Mouse (Mus musculus) heart, embryonic 13.5 days (tissue): ENCODE results near the gene Syne3. TPM values are rescaled to one million over a fixed set of nuclear protein-coding genes. Genes with fewer than 3 reads are reported as not detected.

ENCODE experiments used
- ATAC-seq: fragments of 200-750 bp; cut with Nextera tagmentation; 2 replicates; pipeline ENCODE4 v1.8.0; 2017; ENCODE audit warnings: moderate TSS enrichment; ENCODE audit not compliant: insufficient number of reproducible peaks, low FRiP score, low TSS enrichment; ENCODE audit errors: extremely low read depth
- H3K27ac ChIP-seq: fragments of 300-500 bp; sonication (generic); replicated peaks from 2 replicates; pipeline ENCODE4 v1.5.1; 2015; ENCODE audit warnings: moderate library complexity, mild to moderate bottlenecking, inconsistent platforms
- H3K27me3 ChIP-seq: fragments of 300-500 bp; sonication (generic); replicated peaks from 2 replicates; pipeline ENCODE4 v1.6.1; 2015; ENCODE audit warnings: mild to moderate bottlenecking, inconsistent platforms
- H3K36me3 ChIP-seq: fragments of 300-500 bp; sonication (generic); 2 replicates; pipeline ENCODE4 v1.6.1; 2015; ENCODE audit warnings: mild to moderate bottlenecking, inconsistent platforms
- H3K4me1 ChIP-seq: fragments of 300-500 bp; sonication (generic); 2 replicates; pipeline ENCODE4 v1.6.1; 2015; ENCODE audit warnings: inconsistent platforms
- H3K4me2 ChIP-seq: fragments of 300-500 bp; sonication (generic); 2 replicates; pipeline ENCODE4 v1.6.1; 2015; ENCODE audit warnings: inconsistent platforms, mild to moderate bottlenecking, moderate library complexity
- H3K4me3 ChIP-seq: fragments of 300-500 bp; sonication (generic); 2 replicates; pipeline ENCODE4 v1.5.1; 2015; ENCODE audit warnings: moderate library complexity, mild to moderate bottlenecking, inconsistent platforms
- H3K9ac ChIP-seq: fragments of 300-500 bp; sonication (generic); 2 replicates; pipeline ENCODE4 v1.6.1; 2015; ENCODE audit warnings: inconsistent platforms, mild to moderate bottlenecking, moderate library complexity
- H3K9me3 ChIP-seq: fragments of 300-500 bp; sonication (generic); 2 replicates; pipeline ENCODE4 v1.6.1; 2016; ENCODE audit warnings: inconsistent platforms
- whole genome bisulfite sequencing: fragments of 180-500 bp; shearing (Covaris S2); methylation state at CpG from one replicate; pipeline ENCODE4 v1.1.7; 2015; ENCODE audit warnings: mixed read lengths; 5-methylcytosine and 5-hydroxymethylcytosine counted together
- polyA plus RNA-seq: library from polyadenylated mRNA; unstranded; fragments of >200 nt; fragmentation: Nextera tagmentation; extraction: Ambion mirVana; gene quantifications from 2 replicates; pipeline ENCODE4 v1.2.1, GENCODE M21; 2015

The Syne3 gene
- polyA plus RNA-seq, 1 experiment from 2014 or later: 0.36 TPM

DNA sequence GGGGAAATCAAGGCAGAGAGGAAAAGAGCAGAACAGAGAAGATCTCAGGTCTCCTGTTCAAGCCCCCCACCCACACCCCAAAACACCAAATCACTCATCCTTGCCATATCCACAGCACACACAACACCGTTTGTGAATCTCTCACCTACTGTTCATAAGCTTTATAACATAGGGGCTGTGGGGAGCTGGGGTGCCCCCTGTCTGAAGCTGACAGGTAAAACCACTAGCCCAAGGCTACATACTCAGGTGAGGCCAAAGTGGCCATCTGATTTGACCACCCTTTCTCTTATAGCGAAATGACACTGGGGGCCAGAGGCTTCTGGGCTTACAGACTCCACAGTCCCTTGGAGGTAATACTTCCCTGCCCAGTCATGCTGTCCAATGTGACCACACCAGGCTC lies 1.5 kb downstream of the Syne3 start:
- H3K9ac ChIP-seq: peak overlapping the region; percentile 81
- 45% methylated on average over 2 of the region's 2 CpGs for WGBS
- no peak for ATAC-seq
- no peak overlapping the region for H3K27ac ChIP-seq
- peaks cover 22% of the 10 kb centered on the region for H3K4me1 ChIP-seq
- H3K36me3 ChIP-seq: no peaks in the 10 kb centered on the region
- peak overlapping the region; percentile 74 for H3K4me3 ChIP-seq
- no peaks in the 10 kb centered on the region for H3K9me3 ChIP-seq
- peak overlapping the region; percentile 94 for H3K4me2 ChIP-seq
- peaks cover 73% of the 10 kb centered on the region for H3K27me3 ChIP-seq

DNA sequence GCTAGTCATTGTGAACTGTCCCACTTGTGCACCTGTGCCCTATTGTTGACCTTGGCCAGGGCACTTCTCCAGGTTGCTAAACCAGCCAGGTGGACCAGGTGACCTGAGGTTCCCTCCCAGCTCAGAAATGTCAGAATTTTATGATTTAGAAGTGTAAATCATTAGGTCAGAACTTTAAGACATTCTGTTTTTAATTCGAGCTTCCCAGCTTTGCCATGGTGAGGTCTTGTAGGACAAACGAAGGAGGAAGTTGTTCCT lies 4.0 kb downstream of the Syne3 start:
- Histone ChIP-seq H3K4me1 (peaks cover 27% of the 10 kb centered on the region), H3K27ac (no peak overlapping the region), H3K4me2 (no peak overlapping the region), H3K9me3 (no peaks in the 10 kb centered on the region), H3K36me3 (no peaks in the 10 kb centered on the region), H3K9ac (no peak overlapping the region), H3K27me3 (peaks cover 65% of the 10 kb centered on the region), H3K4me3 (no peak overlapping the region)
- WGBS: 63% methylated on average over 2 of the region's 2 CpGs
- no peak for ATAC-seq

DNA sequence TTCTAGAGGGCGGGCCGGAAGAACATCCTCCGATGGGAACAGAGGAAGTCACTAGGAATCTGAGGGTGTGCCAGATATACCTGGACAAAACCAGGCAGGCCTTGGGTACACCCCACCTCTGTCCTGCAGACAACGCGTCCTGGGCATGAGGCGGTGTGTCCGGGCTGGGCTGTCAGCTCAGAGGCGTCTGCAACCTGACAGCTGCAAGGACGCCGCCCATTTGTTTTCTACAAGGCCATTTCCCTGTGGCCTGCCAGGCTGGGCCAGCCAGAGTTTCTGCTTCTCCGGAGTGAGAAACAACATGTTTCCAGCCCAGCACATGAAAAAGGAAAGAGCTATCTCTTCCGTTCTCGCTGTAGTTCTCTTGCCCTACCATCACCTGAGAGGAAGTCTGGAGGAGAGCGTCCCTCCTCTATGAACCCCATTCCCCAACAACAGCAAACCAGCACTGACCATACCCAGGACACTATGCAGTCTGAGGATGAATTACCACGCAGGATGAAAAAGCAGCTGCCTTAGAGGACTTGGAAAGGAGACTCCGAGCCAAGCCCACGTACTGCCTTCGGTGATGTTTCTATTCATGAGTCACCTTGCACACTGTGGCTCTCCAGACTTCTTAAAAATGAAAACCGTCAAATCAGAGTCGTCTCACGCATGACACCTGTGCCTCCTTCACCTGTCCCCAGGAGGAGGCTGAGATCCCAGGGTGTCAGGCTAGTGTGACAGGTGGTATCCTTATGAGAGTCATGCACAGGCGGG lies 4.5 kb downstream of the Syne3 start:
- ATAC-seq: no peak
- WGBS: 73% methylated on average over 22 of the region's 22 CpGs
- H3K9me3 ChIP-seq: no peaks in the 10 kb centered on the region
- no peak overlapping the region for H3K27ac ChIP-seq
- H3K4me1 ChIP-seq: peaks cover 24% of the 10 kb centered on the region
- H3K4me3 ChIP-seq: no peak overlapping the region
- peaks cover 60% of the 10 kb centered on the region for H3K27me3 ChIP-seq
- H3K36me3 ChIP-seq: no peaks in the 10 kb centered on the region
- H3K4me2 ChIP-seq: no peak overlapping the region
- no peak overlapping the region for H3K9ac ChIP-seq

DNA sequence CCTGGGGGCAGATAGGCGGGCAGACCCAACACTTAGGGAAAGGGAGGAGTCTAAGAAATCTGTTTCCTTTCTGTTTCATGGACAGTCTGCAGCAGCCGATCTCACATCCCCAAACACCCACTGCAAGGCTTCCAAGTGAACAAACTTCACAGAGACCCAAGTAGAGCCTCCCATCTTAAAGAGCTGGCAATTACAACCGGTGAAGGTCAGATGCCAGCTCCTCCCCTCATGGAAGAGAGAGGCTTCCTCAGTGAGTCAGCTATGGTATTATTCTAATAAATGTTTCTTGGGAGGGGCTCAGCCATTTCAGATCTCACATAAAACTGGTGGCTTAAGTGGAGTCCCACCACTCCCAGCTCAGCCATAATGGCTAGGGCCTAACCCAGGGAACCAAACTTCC lies 5.9 kb downstream of the Syne3 start:
- ATAC-seq: no peak
- H3K27ac ChIP-seq: no peak overlapping the region
- H3K9me3 ChIP-seq: no peaks in the 10 kb centered on the region
- 66% methylated on average over 3 of the region's 3 CpGs for WGBS
- no peak overlapping the region for H3K9ac ChIP-seq
- no peak overlapping the region for H3K4me3 ChIP-seq
- peaks cover 64% of the 10 kb centered on the region for H3K27me3 ChIP-seq
- peaks cover 15% of the 10 kb centered on the region for H3K4me1 ChIP-seq
- no peaks in the 10 kb centered on the region for H3K36me3 ChIP-seq
- H3K4me2 ChIP-seq: no peak overlapping the region

DNA sequence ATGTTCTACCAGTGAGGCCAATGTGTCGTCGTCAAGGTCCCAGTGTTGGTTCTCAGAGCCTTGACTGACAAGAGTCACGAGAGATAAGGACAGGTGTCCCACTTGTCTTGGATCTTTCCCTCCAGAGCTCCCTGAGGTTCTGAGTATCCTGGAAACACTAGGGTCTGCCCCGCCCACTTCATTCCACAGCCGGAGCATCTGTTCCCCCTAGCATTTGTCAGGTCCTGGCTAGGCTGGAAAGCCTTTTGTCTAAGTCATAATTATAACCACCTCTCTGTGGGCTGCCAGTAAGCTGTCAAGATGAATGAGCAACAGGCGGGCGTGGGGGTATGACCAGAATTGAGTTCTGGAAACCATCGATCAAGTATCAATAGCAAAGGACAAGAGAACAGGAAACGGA lies 6.5 kb downstream of the Syne3 start:
- Histone ChIP-seq H3K27ac (no peak overlapping the region), H3K4me3 (no peak overlapping the region), H3K9me3 (no peaks in the 10 kb centered on the region), H3K27me3 (peaks cover 64% of the 10 kb centered on the region), H3K4me2 (no peak overlapping the region), H3K9ac (no peak overlapping the region), H3K36me3 (no peaks in the 10 kb centered on the region), H3K4me1 (peaks cover 13% of the 10 kb centered on the region)
- no peak for ATAC-seq
- WGBS: 52% methylated on average over 9 of the region's 9 CpGs

DNA sequence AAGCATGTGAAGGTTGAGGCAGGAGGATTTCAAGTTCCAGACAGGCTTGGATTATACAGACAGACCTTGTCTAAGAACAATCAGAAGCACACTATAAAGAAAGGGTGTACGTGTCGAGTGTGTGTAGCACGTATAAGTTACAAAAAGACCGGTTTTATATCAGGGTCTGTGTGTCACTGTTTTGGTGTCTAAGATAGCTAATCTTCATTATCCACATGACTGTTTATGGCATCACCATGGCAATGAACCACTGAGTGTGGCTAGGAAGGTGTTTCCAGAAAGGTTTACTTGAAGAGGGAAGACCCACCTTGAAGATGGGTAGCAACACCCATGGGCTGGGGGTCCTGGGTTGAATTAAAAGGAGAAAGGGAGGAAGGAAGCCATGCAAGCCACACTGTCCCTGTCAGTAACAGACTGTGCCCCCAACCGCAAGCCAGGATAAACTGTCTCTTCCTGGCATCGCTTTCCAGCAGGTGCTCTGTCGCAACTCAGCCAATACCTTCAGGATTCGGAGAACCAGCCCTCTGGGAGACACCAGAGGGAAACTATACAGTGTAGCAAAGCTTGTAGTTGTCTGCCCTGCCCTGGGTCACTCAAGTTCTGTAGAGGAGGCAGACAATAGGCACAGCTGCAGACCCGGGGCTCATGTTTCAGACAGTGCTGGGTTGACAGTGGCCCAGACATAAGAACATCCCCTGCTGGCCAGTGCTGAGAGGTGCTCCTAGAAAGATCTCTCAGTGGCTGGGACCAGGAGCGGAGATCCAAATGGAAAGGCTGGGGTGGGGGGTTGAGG lies 7.1 kb downstream of the Syne3 start:
- no peak overlapping the region for H3K27ac ChIP-seq
- ATAC-seq: no peak

DNA sequence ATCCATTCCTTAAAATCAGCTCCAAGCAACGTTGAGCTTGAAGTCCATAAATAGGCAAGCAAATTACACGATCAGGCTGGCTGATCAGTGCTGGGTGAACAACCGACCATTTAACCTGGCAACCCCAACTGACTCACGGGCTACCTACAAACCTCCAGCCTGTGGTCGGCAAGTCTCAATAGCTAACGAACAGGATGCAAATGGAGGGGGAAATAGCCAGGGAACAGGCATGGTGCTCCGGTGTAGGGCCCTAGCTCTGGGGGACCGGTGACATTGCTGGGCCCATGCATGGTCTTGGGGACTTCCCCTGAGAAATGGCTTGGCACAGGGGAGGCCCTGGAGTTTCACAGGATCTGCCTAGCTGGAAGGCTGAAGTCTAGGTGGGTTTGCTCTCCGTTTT lies 8.3 kb downstream of the Syne3 start:
- H3K9me3 ChIP-seq: no peaks in the 10 kb centered on the region
- WGBS: 76% methylated on average over 9 of the region's 9 CpGs
- no peak overlapping the region for H3K4me3 ChIP-seq
- ATAC-seq: no peak
- H3K27me3 ChIP-seq: peaks cover 54% of the 10 kb centered on the region
- H3K4me2 ChIP-seq: no peak overlapping the region
- H3K36me3 ChIP-seq: no peaks in the 10 kb centered on the region
- peaks cover 12% of the 10 kb centered on the region for H3K4me1 ChIP-seq
- no peak overlapping the region for H3K9ac ChIP-seq
- no peak overlapping the region for H3K27ac ChIP-seq

More for the DNA sequence above, 7.1 kb downstream of the Syne3 start:
- no peak overlapping the region for H3K4me2 ChIP-seq
- peaks cover 60% of the 10 kb centered on the region for H3K27me3 ChIP-seq
- H3K4me1 ChIP-seq: peaks cover 12% of the 10 kb centered on the region
- H3K9me3 ChIP-seq: no peaks in the 10 kb centered on the region
- no peak overlapping the region for H3K4me3 ChIP-seq
- H3K36me3 ChIP-seq: no peaks in the 10 kb centered on the region
- H3K9ac ChIP-seq: no peak overlapping the region
- WGBS: 74% methylated on average over 10 of the region's 10 CpGs

DNA sequence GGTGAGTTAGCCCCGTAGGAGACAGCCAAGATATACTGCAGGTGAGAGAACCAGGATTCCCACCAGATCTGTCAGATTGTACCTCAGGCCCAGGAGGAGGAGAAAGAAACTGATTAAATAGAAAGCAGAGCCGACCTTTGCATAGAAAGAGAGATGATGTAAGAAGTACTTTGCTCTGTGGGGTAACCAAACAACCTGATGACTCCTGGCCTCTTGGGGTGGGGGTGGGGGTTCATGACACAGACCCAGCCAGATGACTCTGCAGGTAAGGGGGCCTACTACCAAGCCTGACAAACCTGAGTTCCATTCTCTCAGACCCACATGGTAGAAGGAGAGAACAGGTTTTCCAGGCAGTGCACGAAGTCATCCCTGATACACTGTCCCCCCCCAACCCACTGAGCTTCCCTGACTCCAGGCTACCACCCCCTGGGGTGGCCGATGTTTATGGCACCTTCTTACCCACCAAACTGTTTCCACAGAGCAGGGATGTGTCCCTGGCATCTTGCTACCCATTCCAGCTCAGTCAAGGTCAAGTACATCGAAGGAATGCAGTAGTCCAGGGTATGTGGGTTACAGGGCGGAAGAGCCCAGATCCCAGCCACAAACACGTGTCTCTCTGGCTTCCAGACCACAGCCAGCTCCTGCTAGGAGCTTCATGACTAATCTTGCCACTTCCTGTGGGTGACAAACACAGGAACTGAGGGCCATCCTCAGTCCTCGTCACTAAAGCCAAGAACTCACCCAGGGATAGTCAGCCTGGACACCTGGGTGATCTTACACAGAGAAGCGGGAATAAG lies 8.9 kb downstream of the Syne3 start:
- Histone ChIP-seq H3K27me3 (peaks cover 49% of the 10 kb centered on the region), H3K27ac (no peak overlapping the region), H3K4me3 (no peak overlapping the region), H3K9me3 (no peaks in the 10 kb centered on the region), H3K4me1 (peaks cover 15% of the 10 kb centered on the region), H3K9ac (no peak overlapping the region), H3K4me2 (no peak overlapping the region), H3K36me3 (no peaks in the 10 kb centered on the region)
- no peak for ATAC-seq
- 61% methylated on average over 9 of the region's 9 CpGs for WGBS

DNA sequence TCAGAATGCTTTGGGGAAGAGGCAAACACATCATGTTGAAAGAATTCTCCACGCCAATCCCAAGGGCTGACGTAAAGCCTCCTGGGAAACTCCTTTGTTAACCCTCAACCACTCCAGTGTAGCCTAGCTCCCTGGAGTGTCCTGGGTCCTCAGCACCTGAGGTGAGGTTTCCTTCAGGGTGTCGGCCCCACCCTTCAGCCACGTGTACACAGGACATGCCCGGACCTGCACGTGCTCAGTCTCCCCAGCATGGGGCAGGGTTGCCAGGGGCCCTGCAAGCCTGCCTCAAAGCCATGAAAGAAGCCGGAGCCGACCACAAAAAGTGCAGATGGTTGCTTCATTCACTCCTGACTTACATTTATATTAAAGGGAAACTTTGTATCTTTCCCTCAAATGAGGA lies 10.4 kb downstream of the Syne3 start:
- peaks cover 53% of the 10 kb centered on the region for H3K27me3 ChIP-seq
- H3K4me1 ChIP-seq: peaks cover 15% of the 10 kb centered on the region
- H3K9me3 ChIP-seq: no peaks in the 10 kb centered on the region
- H3K9ac ChIP-seq: no peak overlapping the region
- no peak overlapping the region for H3K4me3 ChIP-seq
- no peaks in the 10 kb centered on the region for H3K36me3 ChIP-seq
- no peak for ATAC-seq
- 70% methylated on average over 8 of the region's 8 CpGs for WGBS
- H3K4me2 ChIP-seq: no peak overlapping the region
- no peak overlapping the region for H3K27ac ChIP-seq

DNA sequence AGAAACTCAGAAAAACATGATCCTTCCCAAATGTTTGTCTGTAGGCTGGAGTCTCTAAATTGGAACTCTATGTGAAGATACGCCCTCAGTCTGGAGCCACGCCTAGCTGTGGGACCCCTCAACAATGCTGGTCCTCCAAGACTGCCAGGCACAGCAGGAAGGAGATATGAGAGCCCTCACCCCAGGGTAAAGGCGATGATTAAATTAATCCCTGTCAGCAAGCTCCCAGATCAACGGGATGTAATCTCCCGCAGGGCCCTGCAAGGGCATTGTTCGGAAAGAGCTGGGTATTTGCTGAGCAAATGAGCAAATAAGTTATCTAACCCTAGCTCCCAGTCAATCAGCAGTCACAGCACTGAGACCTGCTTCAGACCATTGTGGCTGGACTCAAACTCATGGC lies 11.1 kb downstream of the Syne3 start:
- Histone ChIP-seq H3K27me3 (peaks cover 49% of the 10 kb centered on the region), H3K4me3 (no peak overlapping the region), H3K4me1 (peaks cover 15% of the 10 kb centered on the region), H3K27ac (no peak overlapping the region), H3K9ac (no peak overlapping the region), H3K4me2 (no peak overlapping the region), H3K9me3 (no peaks in the 10 kb centered on the region), H3K36me3 (no peaks in the 10 kb centered on the region)
- WGBS: 44% methylated on average over 6 of the region's 6 CpGs
- no peak for ATAC-seq

DNA sequence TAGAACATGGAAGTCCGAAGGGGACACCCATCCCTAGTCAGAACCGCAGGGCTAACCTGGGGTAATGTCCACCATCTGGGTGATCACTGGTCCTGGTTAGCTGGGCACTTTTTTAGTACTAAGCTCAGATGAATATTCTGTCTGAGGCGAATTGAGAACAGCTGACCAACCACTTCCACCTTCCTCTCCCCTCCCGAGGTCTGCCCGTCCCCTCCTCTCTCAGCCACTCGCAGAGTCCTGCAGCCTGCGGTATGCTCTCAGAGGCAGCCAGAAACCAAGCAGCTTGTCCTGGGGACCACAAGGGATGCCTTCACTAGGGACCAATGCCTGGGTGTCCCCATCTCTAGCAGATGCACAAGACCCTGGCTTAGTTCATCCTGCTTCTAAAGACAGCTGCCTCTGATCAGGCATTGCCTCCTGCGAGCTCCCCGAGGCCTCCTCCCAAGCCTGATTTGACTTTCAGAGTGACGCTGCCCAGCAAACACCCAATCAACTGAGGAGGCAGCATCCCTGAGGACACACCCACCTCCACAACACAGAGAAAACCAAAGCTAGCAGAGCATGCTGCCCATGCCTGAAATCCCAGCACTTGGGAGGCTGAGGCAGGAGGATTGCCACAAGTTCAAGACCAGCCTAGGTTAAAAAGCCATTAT lies 11.8 kb downstream of the Syne3 start:
- Histone ChIP-seq H3K36me3 (no peaks in the 10 kb centered on the region), H3K27me3 (peaks cover 47% of the 10 kb centered on the region), H3K9ac (no peak overlapping the region), H3K9me3 (no peaks in the 10 kb centered on the region), H3K4me3 (no peak overlapping the region), H3K4me1 (peaks cover 15% of the 10 kb centered on the region), H3K27ac (no peak overlapping the region), H3K4me2 (no peak overlapping the region)
- WGBS: 76% methylated on average over 10 of the region's 10 CpGs
- ATAC-seq: no peak
